Mouse (Mus musculus): Measurements from ENCODE around the gene Srp14. TPM values are rescaled to one million over a fixed set of nuclear protein-coding genes. Genes with fewer than 3 reads are reported as not detected.

The Srp14 gene
- polyA plus RNA-seq, 1 experiment = 204 TPM

- Histone ChIP-seq H3K27ac (ENCODE audit: insufficient read depth, low read length) (no peak overlapping the region), H3K4me1 (ENCODE audit: control insufficient read depth, insufficient read depth, low read length) (no peaks in the 10 kb centered on the region), H3K4me3 (ENCODE audit: insufficient read depth, low read length) (no peak overlapping the region)
- TF ChIP-seq CTCF (IDR thresholded peaks at IDR 0.05; ENCODE audit: extremely low read depth, insufficient read depth, low read length) (no peak), POLR2A (IDR thresholded peaks at IDR 0.05; ENCODE audit: extremely low read depth, insufficient read depth, low read length) (no peak)
Observed at GRCm38 (mm10) chr2:118491281-118491731, 11.8 kb upstream of the Srp14 start.

- H3K4me1 ChIP-seq (ENCODE audit: control insufficient read depth, insufficient read depth, low read length) = no peaks in the 10 kb centered on the region
- TF ChIP-seq POLR2A (IDR thresholded peaks at IDR 0.05; ENCODE audit: extremely low read depth, insufficient read depth, low read length) = no peak
- no peak for TF ChIP-seq CTCF (IDR thresholded peaks at IDR 0.05; ENCODE audit: extremely low read depth, insufficient read depth, low read length)
- H3K4me3 ChIP-seq (ENCODE audit: insufficient read depth, low read length) = no peak overlapping the region
- H3K27ac ChIP-seq (ENCODE audit: insufficient read depth, low read length) = no peak overlapping the region
Observed at GRCm38 (mm10) chr2:118490241-118491091, 11.0 kb upstream of the Srp14 start.

GRCm38 (mm10) chr2:118487806-118488205, 8.3 kb upstream of the Srp14 start:
- TF ChIP-seq POLR2A (IDR thresholded peaks at IDR 0.05; ENCODE audit: extremely low read depth, insufficient read depth, low read length) (no peak), CTCF (IDR thresholded peaks at IDR 0.05; ENCODE audit: extremely low read depth, insufficient read depth, low read length) (peak; percentile 26; the same call in 1 of the 2 replicates)
- Histone ChIP-seq H3K4me3 (ENCODE audit: insufficient read depth, low read length) (no peak overlapping the region), H3K27ac (ENCODE audit: insufficient read depth, low read length) (no peak overlapping the region), H3K4me1 (ENCODE audit: control insufficient read depth, insufficient read depth, low read length) (no peaks in the 10 kb centered on the region)

GRCm38 (mm10) chr2:118486933-118487332, 7.4 kb upstream of the Srp14 start:
- Histone ChIP-seq H3K27ac (ENCODE audit: insufficient read depth, low read length) (no peak overlapping the region), H3K4me1 (ENCODE audit: control insufficient read depth, insufficient read depth, low read length) (no peaks in the 10 kb centered on the region), H3K4me3 (ENCODE audit: insufficient read depth, low read length) (no peak overlapping the region)
- TF ChIP-seq CTCF (IDR thresholded peaks at IDR 0.05; ENCODE audit: extremely low read depth, insufficient read depth, low read length) = peak; percentile 89
- TF ChIP-seq POLR2A (IDR thresholded peaks at IDR 0.05; ENCODE audit: extremely low read depth, insufficient read depth, low read length) = no peak

- no peak overlapping the region for H3K4me3 ChIP-seq (ENCODE audit: insufficient read depth, low read length)
- H3K27ac ChIP-seq (ENCODE audit: insufficient read depth, low read length) = no peak overlapping the region
- H3K4me1 ChIP-seq (ENCODE audit: control insufficient read depth, insufficient read depth, low read length) = no peaks in the 10 kb centered on the region
- no peak for TF ChIP-seq POLR2A (IDR thresholded peaks at IDR 0.05; ENCODE audit: extremely low read depth, insufficient read depth, low read length)
- TF ChIP-seq CTCF (IDR thresholded peaks at IDR 0.05; ENCODE audit: extremely low read depth, insufficient read depth, low read length) = no peak
Observed at GRCm38 (mm10) chr2:118485415-118485814, 5.9 kb upstream of the Srp14 start.

GRCm38 (mm10) chr2:118484386-118484898, 4.9 kb upstream of the Srp14 start:
- H3K4me3 ChIP-seq (ENCODE audit: insufficient read depth, low read length) = no peak overlapping the region
- TF ChIP-seq CTCF (IDR thresholded peaks at IDR 0.05; ENCODE audit: extremely low read depth, insufficient read depth, low read length) = no peak
- TF ChIP-seq POLR2A (IDR thresholded peaks at IDR 0.05; ENCODE audit: extremely low read depth, insufficient read depth, low read length) = no peak
- H3K4me1 ChIP-seq (ENCODE audit: control insufficient read depth, insufficient read depth, low read length) = no peaks in the 10 kb centered on the region
- H3K27ac ChIP-seq (ENCODE audit: insufficient read depth, low read length) = no peak overlapping the region

- Histone ChIP-seq H3K4me1 (ENCODE audit: control insufficient read depth, insufficient read depth, low read length) (peaks cover 5% of the 10 kb centered on the region), H3K27ac (ENCODE audit: insufficient read depth, low read length) (no peak overlapping the region), H3K4me3 (ENCODE audit: insufficient read depth, low read length) (no peak overlapping the region)
- no peak for TF ChIP-seq CTCF (IDR thresholded peaks at IDR 0.05; ENCODE audit: extremely low read depth, insufficient read depth, low read length)
- no peak for TF ChIP-seq POLR2A (IDR thresholded peaks at IDR 0.05; ENCODE audit: extremely low read depth, insufficient read depth, low read length)
Observed at GRCm38 (mm10) chr2:118483032-118483431, 3.5 kb upstream of the Srp14 start.

- no peak for TF ChIP-seq POLR2A (IDR thresholded peaks at IDR 0.05; ENCODE audit: extremely low read depth, insufficient read depth, low read length)
- TF ChIP-seq CTCF (IDR thresholded peaks at IDR 0.05; ENCODE audit: extremely low read depth, insufficient read depth, low read length) = no peak
- peaks cover 5% of the 10 kb centered on the region for H3K4me1 ChIP-seq (ENCODE audit: control insufficient read depth, insufficient read depth, low read length)
- H3K27ac ChIP-seq (ENCODE audit: insufficient read depth, low read length) = no peak overlapping the region
- no peak overlapping the region for H3K4me3 ChIP-seq (ENCODE audit: insufficient read depth, low read length)
Observed at GRCm38 (mm10) chr2:118480886-118481285, 1.4 kb upstream of the Srp14 start.

GRCm38 (mm10) chr2:118478833-118479549, 520 bp downstream of the Srp14 start:
- Histone ChIP-seq H3K4me1 (ENCODE audit: control insufficient read depth, insufficient read depth, low read length) (peaks cover 5% of the 10 kb centered on the region), H3K27ac (ENCODE audit: insufficient read depth, low read length) (peak overlapping the region; percentile 16; the same call in 1 of the 2 replicates), H3K4me3 (ENCODE audit: insufficient read depth, low read length) (peak overlapping the region; percentile 46)
- TF ChIP-seq CTCF (IDR thresholded peaks at IDR 0.05; ENCODE audit: extremely low read depth, insufficient read depth, low read length) = no peak
- no peak for TF ChIP-seq POLR2A (IDR thresholded peaks at IDR 0.05; ENCODE audit: extremely low read depth, insufficient read depth, low read length)
